Mouse (Mus musculus) MEL (cell line): ENCODE measurements around the gene Sec24c. TPM values are rescaled to one million over a fixed set of nuclear protein-coding genes. Genes with fewer than 3 reads are reported as not detected.

Source experiments
- DNase-seq: peaks from one replicate; pipeline ENCODE4 v3.0.0; 2011; ENCODE audit warnings: low read depth, low spot score
- H3K27ac ChIP-seq: 2 replicates; pipeline ENCODE4 v1.5.1; 2012; ENCODE audit warnings: low read depth, mild to moderate bottlenecking, control low read depth, low read length, moderate library complexity; ENCODE audit not compliant: control insufficient read depth
- H3K27me3 ChIP-seq, 2 experiments: fragments of 150-350 bp in 1 of 2; sonication (generic) in 1 of 2; 2 replicates each; pipeline ENCODE4 v1.6.1; 2012; ENCODE audit warnings: low read length in 2 of 2, mild to moderate bottlenecking in 2 of 2, improper control_type of control experiment in 1 of 2, moderate library complexity in 1 of 2; ENCODE audit not compliant: insufficient read depth in 2 of 2, control insufficient read depth in 1 of 2
- H3K36me3 ChIP-seq, 2 experiments: 2 replicates each; pipeline ENCODE4 v1.6.1; 2012 to 2014; ENCODE audit warnings: low read length in 2 of 2, improper control_type of control experiment in 1 of 2, inconsistent platforms in 1 of 2, mild to moderate bottlenecking in 1 of 2; ENCODE audit not compliant: insufficient read depth in 2 of 2, control insufficient read depth in 1 of 2
- H3K4me1 ChIP-seq, 2 experiments: fragments of 150-350 bp in 1 of 2; sonication (generic) in 1 of 2; 2 replicates each; pipeline ENCODE4 v1.6.1; 2012; ENCODE audit warnings: low read length in 2 of 2, improper control_type of control experiment in 1 of 2, mild to moderate bottlenecking in 1 of 2; ENCODE audit not compliant: insufficient read depth in 2 of 2, control insufficient read depth in 1 of 2
- H3K4me3 ChIP-seq, 2 experiments: fragments of 150-350 bp in 1 of 2; sonication (generic) in 1 of 2; 2 replicates each; pipeline ENCODE4 v1.5.1; 2012; ENCODE audit warnings: low read depth in 2 of 2, low read length in 2 of 2, mild to moderate bottlenecking in 2 of 2, moderate library complexity in 2 of 2, control low read depth in 1 of 2, improper control_type of control experiment in 1 of 2; ENCODE audit not compliant: control insufficient read depth in 1 of 2, insufficient read depth in 1 of 2
- H3K79me2 ChIP-seq: 2 replicates; pipeline ENCODE4 v1.6.1; 2012; ENCODE audit warnings: mild to moderate bottlenecking, low read length, moderate library complexity; ENCODE audit not compliant: control insufficient read depth, poor library complexity, insufficient read depth
- H3K9ac ChIP-seq: 2 replicates; pipeline ENCODE4 v1.6.1; 2012; ENCODE audit warnings: low read depth, mild to moderate bottlenecking, control low read depth, low read length, moderate library complexity; ENCODE audit not compliant: control insufficient read depth, poor library complexity, severe bottlenecking
- H3K9me3 ChIP-seq: fragments of 150-350 bp; sonication (generic); replicated peaks from 2 replicates; pipeline ENCODE4 v1.6.1; 2012; ENCODE audit warnings: mild to moderate bottlenecking, low read length, improper control_type of control experiment, moderate library complexity; ENCODE audit not compliant: insufficient read depth
- CHD1 ChIP-seq: IDR thresholded peaks from 2 replicates; pipeline ENCODE4 v1.6.1; 2012; ENCODE audit warnings: low read depth, mild to moderate bottlenecking, inconsistent platforms, low read length, improper control_type of control experiment
- E2F4 ChIP-seq: IDR thresholded peaks from 2 replicates; pipeline ENCODE4 v1.6.1; 2011; ENCODE audit warnings: low read depth, low read length, improper control_type of control experiment, borderline replicate concordance
- ELF1 ChIP-seq: IDR thresholded peaks from 2 replicates; pipeline ENCODE4 v1.6.1; 2014; ENCODE audit warnings: low read depth, mild to moderate bottlenecking, inconsistent platforms, low read length, improper control_type of control experiment, moderate library complexity
- GABPA ChIP-seq: IDR thresholded peaks from 2 replicates; pipeline ENCODE4 v1.6.1; 2012; ENCODE audit warnings: low read depth, mild to moderate bottlenecking, inconsistent platforms, low read length, improper control_type of control experiment, moderate library complexity
- GATA1 ChIP-seq: IDR thresholded peaks from 2 replicates; pipeline ENCODE4 v1.6.1; 2011; ENCODE audit warnings: low read depth, low read length, improper control_type of control experiment
- JUND ChIP-seq: IDR thresholded peaks from 2 replicates; pipeline ENCODE4 v1.6.1; 2011; ENCODE audit warnings: low read depth, mild to moderate bottlenecking, improper control_type of control experiment, low read length
- KAT2A ChIP-seq: conservative IDR thresholded peaks from 2 replicates; pipeline ENCODE4 v1.6.1; 2012; ENCODE audit warnings: low read depth, low read length, improper control_type of control experiment, inconsistent platforms
- MXI1 ChIP-seq: IDR thresholded peaks from 2 replicates; pipeline ENCODE4 v1.6.1; 2011; ENCODE audit warnings: mild to moderate bottlenecking, low read depth, low read length, improper control_type of control experiment
- MYB ChIP-seq: IDR thresholded peaks from 2 replicates; pipeline ENCODE4 v1.6.1; 2011; ENCODE audit warnings: mild to moderate bottlenecking, low read depth, low read length, improper control_type of control experiment
- NELFE ChIP-seq: IDR thresholded peaks from 2 replicates; pipeline ENCODE4 v1.6.1; 2011; ENCODE audit warnings: low read depth, low read length, improper control_type of control experiment
- POLR2A ChIP-seq, 2 experiments: IDR thresholded peaks; 2 replicates each; pipeline ENCODE4 v1.6.1; 2011 to 2012; ENCODE audit warnings: low read length in 2 of 2, mild to moderate bottlenecking in 2 of 2, control low read depth in 1 of 2, improper control_type of control experiment in 1 of 2, low read depth in 1 of 2, moderate library complexity in 1 of 2; ENCODE audit not compliant: control insufficient read depth in 1 of 2, insufficient read depth in 1 of 2, poor library complexity in 1 of 2
- RCOR1 ChIP-seq: IDR thresholded peaks from 2 replicates; pipeline ENCODE4 v1.6.1; 2012; ENCODE audit warnings: low read depth, mild to moderate bottlenecking, inconsistent platforms, low read length, improper control_type of control experiment
- SIN3A ChIP-seq: IDR thresholded peaks from 2 replicates; pipeline ENCODE4 v1.6.1; 2012; ENCODE audit warnings: low read length, improper control_type of control experiment, inconsistent platforms
- SMC3 ChIP-seq: IDR thresholded peaks from 2 replicates; pipeline ENCODE4 v1.6.1; 2011; ENCODE audit warnings: low read depth, low read length, improper control_type of control experiment
- TAL1 ChIP-seq: IDR thresholded peaks from 2 replicates; pipeline ENCODE4 v1.6.1; 2012; ENCODE audit warnings: mild to moderate bottlenecking, inconsistent platforms, low read length, moderate library complexity, mixed read lengths
- UBTF ChIP-seq: IDR thresholded peaks from 2 replicates; pipeline ENCODE4 v1.6.1; 2012; ENCODE audit warnings: low read depth, mild to moderate bottlenecking, inconsistent platforms, low read length, improper control_type of control experiment, moderate library complexity, borderline replicate concordance; ENCODE audit not compliant: insufficient read depth
- USF1 ChIP-seq: IDR thresholded peaks from 2 replicates; pipeline ENCODE4 v1.6.1; 2014; ENCODE audit warnings: low read depth, mild to moderate bottlenecking, inconsistent platforms, low read length, improper control_type of control experiment, moderate library complexity
- USF2 ChIP-seq, 2 experiments: IDR thresholded peaks; 2 replicates each; pipeline ENCODE4 v1.6.1; 2011 to 2012; ENCODE audit warnings: improper control_type of control experiment in 2 of 2, low read length in 2 of 2, borderline replicate concordance in 1 of 2, inconsistent platforms in 1 of 2, low read depth in 1 of 2, mild to moderate bottlenecking in 1 of 2; ENCODE audit not compliant: insufficient read depth in 1 of 2
- ZKSCAN1 ChIP-seq: IDR thresholded peaks from 2 replicates; pipeline ENCODE4 v1.6.1; 2012; ENCODE audit warnings: low read depth, mild to moderate bottlenecking, inconsistent platforms, low read length, improper control_type of control experiment, moderate library complexity
- ZMIZ1 ChIP-seq: IDR thresholded peaks from 2 replicates; pipeline ENCODE4 v1.6.1; 2012; ENCODE audit warnings: low read depth, mild to moderate bottlenecking, inconsistent platforms, low read length, improper control_type of control experiment, moderate library complexity
- polyA plus RNA-seq, 2 experiments: library from polyadenylated mRNA; stranded (reverse) in 1 of 2; unstranded in 1 of 2; fragments of >175 nt in 1 of 2; fragments of >200 nt in 1 of 2; gene quantifications; 2 replicates each; pipeline versions ENCODE4 v1.2.1 to v1.2.4; 2012; ENCODE audit warnings: low replicate concordance in 2 of 2, low read depth in 1 of 2; ENCODE audit not compliant: insufficient read length in 2 of 2, insufficient read depth in 1 of 2, missing spikeins in 1 of 2
- total RNA-seq: library from RNA; depleted of rRNA; stranded (reverse); fragments of 300-350 nt; gene quantifications from 2 replicates; pipeline ENCODE4 v1.2.3, GENCODE M21; 2012

The Sec24c gene
- total and polyA plus RNA-seq, 3 experiments: 83.9 to 263 (median 121) TPM

- Histone ChIP-seq H3K9ac (no peak overlapping the region), H3K36me3 (no peaks in the 10 kb centered on the region), H3K4me1 (no peaks in the 10 kb centered on the region), H3K79me2 (no peaks in the 10 kb centered on the region), H3K27ac (no peak overlapping the region), H3K9me3 (no peaks in the 10 kb centered on the region), H3K27me3 (no peaks in the 10 kb centered on the region), H3K4me3 (no peak overlapping the region)
- TF ChIP-seq NELFE (no peak), TAL1 (no peak), USF1 (no peak), POLR2A (IDR thresholded peaks at IDR 0.05; ENCODE audit: control insufficient read depth in 1 of 2, insufficient read depth in 1 of 2, low read depth in 1 of 2, low read length in 2 of 2, poor library complexity in 1 of 2) (no peak), USF2 (IDR thresholded peaks at IDR 0.05; ENCODE audit: borderline replicate concordance in 1 of 2, insufficient read depth in 1 of 2, low read depth in 1 of 2, low read length in 2 of 2) (no peak), JUND (no peak)
- no peak for DNase-seq
Measured at GRCm38 (mm10) chr14:20631253-20631652, 42.9 kb upstream of the Sec24c start.

- H3K4me1 ChIP-seq: peaks cover 2 to 4% of the 10 kb centered on the region in 2 experiments; a peak in 2 of 4 replicates
- H3K79me2 ChIP-seq: peaks cover 4% of the 10 kb centered on the region
- H3K27me3 ChIP-seq: no peaks in the 10 kb centered on the region
- H3K27ac ChIP-seq: no peak overlapping the region
- peaks cover 0 to 8% of the 10 kb centered on the region in 2 experiments; a peak in 2 of 4 replicates for H3K36me3 ChIP-seq
- no peak overlapping the region for H3K4me3 ChIP-seq
- no peak for TF ChIP-seq RCOR1
- TF ChIP-seq ZKSCAN1: no peak
- no peak for TF ChIP-seq E2F4
- no peak for TF ChIP-seq USF2 (IDR thresholded peaks at IDR 0.05; ENCODE audit: borderline replicate concordance in 1 of 2, insufficient read depth in 1 of 2, low read depth in 1 of 2, low read length in 2 of 2)
- TF ChIP-seq CHD1: no peak
- no peak for TF ChIP-seq MXI1
- TF ChIP-seq ZMIZ1: no peak
- no peak for TF ChIP-seq TAL1
- TF ChIP-seq GATA1: no peak
- TF ChIP-seq UBTF: no peak
- no peak for TF ChIP-seq SIN3A
- TF ChIP-seq GABPA: no peak
- TF ChIP-seq KAT2A: no peak
- TF ChIP-seq SMC3: no peak
- no peak for TF ChIP-seq POLR2A (IDR thresholded peaks at IDR 0.05; ENCODE audit: control insufficient read depth in 1 of 2, insufficient read depth in 1 of 2, low read depth in 1 of 2, low read length in 2 of 2, poor library complexity in 1 of 2)
- TF ChIP-seq MYB: no peak
- no peak for TF ChIP-seq ELF1
- no peak for DNase-seq
- no peak overlapping the region for H3K9ac ChIP-seq
- H3K9me3 ChIP-seq: no peaks in the 10 kb centered on the region
Measured at GRCm38 (mm10) chr14:20635546-20635945, 38.6 kb upstream of the Sec24c start.
